Mouse (Mus musculus) left cerebral cortex, adult 2 months (tissue): Measurements from ENCODE around the gene Mcm10. TPM values are rescaled to one million over a fixed set of nuclear protein-coding genes. Genes with fewer than 3 reads are reported as not detected.

Experiments used
- DNase-seq, 2 experiments: peaks; one replicate each; pipeline ENCODE4 v3.0.0; 2021 to 2022; ENCODE audit warnings: low spot score in 2 of 2, mixed read lengths in 1 of 2; ENCODE audit errors: extremely low spot score in 1 of 2
- H3K27ac ChIP-seq: fragments of 200-600 bp; 2 replicates; pipeline ENCODE4 v1.8.1; 2022
- H3K4me3 ChIP-seq: fragments of 200-600 bp; 2 replicates; pipeline ENCODE4 v1.8.1; 2022
- CTCF ChIP-seq: fragments of 200-600 bp; IDR thresholded peaks from 2 replicates; pipeline ENCODE4 v1.8.1; 2022; ENCODE audit warnings: antibody characterized with exemption, mild to moderate bottlenecking, moderate library complexity
- intact Hi-C: fragments of 180-260 bp; cut with DNase I; formaldehyde crosslinking; loops from one replicate; pipeline ENCODE4 v1.15.1; 2025
- total RNA-seq, 2 experiments: library from RNA; stranded (reverse); gene quantifications; 2 replicates each; pipeline ENCODE4 v1.2.3; 2021

Gene Mcm10
- total RNA-seq, 2 experiments from 2014 or later: 0.72 to 1.2 TPM

DNA sequence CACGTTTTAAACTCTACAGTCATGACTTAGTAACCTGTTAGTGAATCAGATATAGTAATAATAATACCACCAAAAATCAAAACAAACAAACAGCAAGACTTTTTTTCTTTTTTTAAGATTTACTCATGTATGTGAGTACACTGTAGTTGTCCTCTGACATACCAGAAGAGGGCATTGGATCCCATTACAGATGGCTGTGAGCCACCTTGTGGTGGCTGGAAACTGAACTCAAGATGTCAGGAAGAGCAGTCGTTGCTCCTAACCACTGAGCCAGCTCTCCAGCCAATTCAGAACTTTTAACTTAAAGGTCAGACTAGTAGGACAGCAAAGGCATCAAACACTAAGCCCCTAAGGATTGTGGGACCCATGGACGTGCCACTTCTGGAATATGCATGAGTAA is 13.7 kb downstream of the Mcm10 start:
- peak; percentile 21 for TF ChIP-seq CTCF
- H3K4me3 ChIP-seq: no peak overlapping the region
- intact Hi-C loops: no loop called here
- DNase-seq: no peak
- H3K27ac ChIP-seq: no peak overlapping the region

DNA sequence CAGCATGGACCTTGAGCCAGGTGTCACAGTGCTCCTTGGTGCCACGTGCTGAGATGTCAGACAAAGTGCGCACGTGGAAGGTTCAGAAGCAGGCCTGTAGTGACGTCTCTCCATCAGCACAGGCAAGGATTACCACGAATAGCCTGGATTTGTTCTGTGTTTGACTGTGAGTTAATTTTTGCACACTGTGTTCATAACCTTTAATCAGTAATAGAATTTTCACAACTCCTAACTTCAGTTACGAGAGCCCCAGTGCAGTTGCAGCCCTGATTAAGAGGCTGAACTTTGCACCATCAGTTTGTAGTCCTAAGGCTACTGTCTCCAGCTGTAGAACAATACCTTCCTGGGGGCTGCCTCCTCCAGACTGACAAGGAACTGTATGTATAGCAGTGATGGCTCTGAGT is 16.2 kb downstream of the Mcm10 start:
- intact Hi-C loops: no loop called here
- no peak for TF ChIP-seq CTCF
- Histone ChIP-seq H3K4me3 (no peak overlapping the region), H3K27ac (no peak overlapping the region)
- DNase-seq: no peak

DNA sequence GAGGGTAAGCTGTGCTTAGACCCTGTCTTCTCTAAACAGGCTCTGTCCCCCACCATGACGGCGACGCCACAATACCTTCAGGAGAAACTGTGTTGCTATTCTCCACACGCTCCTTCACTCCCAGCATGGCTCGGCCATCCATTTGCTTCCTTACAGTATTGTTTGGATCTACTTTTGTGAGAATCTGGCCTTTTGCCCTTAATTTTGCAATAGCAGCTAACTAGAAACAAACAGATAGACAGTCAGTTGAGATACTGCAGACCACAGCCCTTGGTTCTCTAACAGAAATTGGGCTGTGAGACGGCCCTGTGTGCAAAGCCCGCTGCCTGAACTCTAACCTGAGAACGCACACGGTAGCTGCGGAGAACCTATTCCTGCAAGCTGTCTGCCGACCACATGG is 16.9 kb downstream of the Mcm10 start:
- H3K4me3 ChIP-seq: no peak overlapping the region
- no peak for TF ChIP-seq CTCF
- DNase-seq: no peak
- intact Hi-C loops: no loop called here
- no peak overlapping the region for H3K27ac ChIP-seq

DNA sequence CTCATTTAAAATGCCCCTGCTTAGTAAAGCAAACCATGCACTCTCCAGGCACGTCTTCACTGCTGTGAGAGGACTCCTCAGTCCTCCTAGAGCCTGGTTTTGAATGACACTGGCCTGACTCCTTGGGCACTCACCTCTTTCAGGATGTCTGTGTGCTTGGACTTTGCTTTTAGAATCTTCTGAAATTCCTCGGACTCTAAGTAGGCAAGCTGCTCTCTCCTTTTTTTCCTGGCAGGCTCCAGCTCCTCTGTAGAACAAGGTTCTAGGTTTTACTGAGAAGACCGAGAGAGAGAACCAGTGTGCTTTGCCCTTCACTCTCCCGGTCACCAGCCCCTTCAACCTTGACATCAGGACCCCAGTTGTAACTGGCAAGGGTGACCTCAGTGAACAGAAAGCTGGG is 18.2 kb downstream of the Mcm10 start:
- Histone ChIP-seq H3K27ac (no peak overlapping the region), H3K4me3 (no peak overlapping the region)
- DNase-seq: no peak
- intact Hi-C loops: loop anchor here (5.0 kb wide), 2 partner anchors 38 to 77 kb away; partner anchors contain the start of gene Phyh
- TF ChIP-seq CTCF: no peak

DNA sequence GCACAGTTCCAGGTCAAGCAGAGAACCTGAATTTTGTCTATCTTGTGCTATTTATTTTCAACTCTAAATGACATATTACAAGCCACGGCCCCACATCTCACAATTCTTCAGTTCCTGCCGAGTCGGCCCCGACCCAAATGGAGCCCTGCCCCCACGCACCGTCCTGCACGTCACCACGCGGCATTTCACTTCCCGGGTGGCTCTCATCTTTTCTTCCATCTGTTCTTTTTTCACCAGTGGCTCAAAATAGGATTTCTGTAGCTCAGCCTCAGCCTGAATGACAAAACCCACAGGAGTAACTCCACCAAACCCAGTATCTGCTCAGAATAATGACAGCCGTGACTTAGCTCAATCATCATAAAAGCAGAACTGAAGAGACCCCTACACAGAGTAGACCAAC is 19.0 kb downstream of the Mcm10 start:
- Histone ChIP-seq H3K27ac (peak overlapping the region; percentile 53), H3K4me3 (no peak overlapping the region)
- DNase-seq: peak; percentile 26 to 54
- no peak for TF ChIP-seq CTCF
- intact Hi-C loops: loop anchor here (5.0 kb wide), 2 partner anchors 39 to 76 kb away; partner anchors contain the start of gene Phyh

DNA sequence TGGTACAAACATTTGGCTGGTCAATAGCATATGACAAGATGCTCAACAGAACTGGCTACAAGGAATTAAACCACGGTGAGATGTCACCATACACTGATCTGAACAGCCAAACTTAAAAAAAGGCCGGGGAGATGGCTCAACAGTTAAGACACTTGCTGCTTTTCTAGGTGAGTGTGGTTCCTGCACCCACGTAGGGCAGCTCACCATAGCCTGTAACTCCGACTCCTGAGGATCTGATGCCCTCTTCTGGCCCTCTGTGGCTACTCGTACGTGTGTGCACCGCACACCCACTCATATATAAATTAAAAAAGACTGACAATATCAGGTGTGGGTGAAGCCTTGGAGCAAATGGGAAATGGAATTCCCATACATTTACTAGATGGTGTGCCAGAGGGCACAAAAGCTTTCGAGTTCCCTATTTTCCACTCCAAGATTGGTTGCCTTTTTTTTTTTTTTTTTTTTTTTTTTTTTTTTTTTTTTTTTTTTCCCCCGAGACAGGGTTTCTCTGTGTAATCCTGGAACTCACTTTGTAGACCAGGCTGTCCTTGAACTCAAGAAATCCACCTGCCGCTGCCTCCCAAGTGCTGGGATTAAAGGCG is 23.7 kb downstream of the Mcm10 start:
- H3K27ac ChIP-seq: no peak overlapping the region
- intact Hi-C loops: no loop called here
- TF ChIP-seq CTCF: no peak; the same call in none of the 2 replicates
- no peak for DNase-seq
- H3K4me3 ChIP-seq: no peak overlapping the region

DNA sequence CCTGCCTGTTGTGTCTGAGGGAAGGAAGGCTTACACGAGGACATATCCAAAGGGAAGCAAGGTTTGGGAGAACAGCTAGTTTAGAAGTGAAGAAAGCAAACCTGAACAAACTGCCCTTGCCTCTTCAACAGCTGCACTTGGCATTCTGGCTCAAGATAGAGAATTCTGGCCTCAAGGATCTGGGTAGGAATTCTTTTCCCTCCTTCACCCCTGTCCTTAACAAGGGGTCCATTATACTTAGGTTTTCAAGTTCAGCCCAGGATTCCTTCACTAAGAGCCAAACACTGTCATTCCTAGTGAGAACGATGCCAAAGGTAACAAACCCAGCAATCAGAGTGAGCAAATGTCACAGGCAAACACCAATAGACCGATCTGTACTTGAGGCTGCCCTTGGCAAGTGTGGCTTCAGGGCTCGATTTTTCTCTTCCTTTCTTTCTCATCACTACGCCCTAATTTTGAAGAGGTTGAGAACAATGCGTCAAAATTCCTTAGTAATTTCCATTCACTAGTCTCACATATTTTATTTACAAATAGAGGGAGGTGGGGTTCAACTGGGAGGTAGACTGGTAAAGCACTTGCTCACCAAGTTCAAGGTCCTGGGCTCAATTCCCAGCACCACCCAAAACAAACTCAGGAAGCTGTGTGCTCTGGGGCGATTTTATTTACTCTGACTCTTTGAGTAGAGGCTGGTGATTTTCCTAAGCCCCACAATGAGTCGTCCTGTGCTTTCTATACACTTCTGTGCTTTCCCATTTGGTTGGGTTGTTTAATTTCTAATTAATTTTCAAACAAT is 25.0 kb downstream of the Mcm10 start:
- no peak overlapping the region for H3K4me3 ChIP-seq
- no peak overlapping the region for H3K27ac ChIP-seq
- no peak for TF ChIP-seq CTCF
- no peak for DNase-seq
- intact Hi-C loops: no loop called here

DNA sequence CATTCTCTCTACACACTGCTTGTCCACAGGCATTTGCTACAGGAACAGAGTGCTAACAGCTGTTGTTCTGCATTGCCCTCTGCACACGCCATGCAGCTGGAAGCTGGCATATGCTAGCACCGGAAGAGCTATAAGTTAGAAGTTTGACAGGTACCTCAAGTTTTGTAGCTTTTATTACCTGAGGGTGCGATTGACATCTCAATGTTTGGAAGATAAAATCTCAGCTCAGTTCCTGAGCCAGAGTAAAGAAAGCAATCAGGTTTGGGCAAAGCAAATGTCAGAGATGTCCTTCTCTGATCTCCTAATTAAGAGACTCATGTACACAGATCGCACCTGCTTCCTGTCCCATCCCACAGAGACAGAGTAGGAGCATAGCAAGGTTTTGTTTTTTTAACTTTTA is 25.8 kb downstream of the Mcm10 start:
- no peak for TF ChIP-seq CTCF
- H3K27ac ChIP-seq: no peak overlapping the region
- intact Hi-C loops: no loop called here
- no peak for DNase-seq
- H3K4me3 ChIP-seq: no peak overlapping the region

DNA sequence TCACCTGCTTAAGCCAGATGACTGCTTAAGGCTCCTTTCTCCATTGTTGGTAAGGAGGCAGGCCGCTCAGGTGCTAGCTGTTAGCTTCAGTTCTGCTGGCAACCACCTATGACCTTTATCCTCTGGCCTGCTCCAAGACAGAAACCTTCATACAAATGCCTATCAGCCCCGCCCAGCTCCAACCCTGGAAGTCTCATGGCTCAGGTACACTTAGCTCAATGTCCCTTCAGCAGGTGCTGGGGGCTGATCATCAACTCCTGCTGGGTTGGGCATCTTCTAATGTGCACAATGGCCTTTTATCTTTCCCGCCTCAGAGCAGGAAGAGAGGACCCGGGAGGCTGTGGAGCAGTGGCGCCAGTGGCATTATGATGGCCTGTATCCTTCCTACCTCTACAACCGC is 27.6 kb downstream of the Mcm10 start:
- TF ChIP-seq CTCF: no peak
- no peak overlapping the region for H3K4me3 ChIP-seq

DNA sequence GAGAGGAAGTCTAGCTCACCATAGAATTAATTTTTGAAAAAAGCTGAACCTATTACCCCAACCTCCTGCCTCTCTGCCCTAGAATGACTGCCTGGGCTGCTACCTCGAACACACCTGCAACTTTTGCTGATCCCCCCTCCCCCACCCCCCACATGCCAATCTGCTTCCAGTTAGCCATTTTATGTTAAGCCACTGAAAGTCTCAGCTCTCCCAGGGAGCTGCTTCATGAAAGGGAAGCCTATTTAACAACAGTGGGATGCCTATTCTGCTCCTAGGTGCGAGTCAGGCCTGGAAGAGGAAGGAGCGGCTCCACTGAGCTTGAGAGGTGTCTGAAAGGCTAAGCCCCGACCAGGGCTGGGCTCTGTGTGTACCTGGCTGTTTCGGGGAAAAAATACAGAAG is 28.6 kb downstream of the Mcm10 start:
- no peak overlapping the region for H3K4me3 ChIP-seq
- no peak for DNase-seq
- intact Hi-C loops: no loop called here
- no peak overlapping the region for H3K27ac ChIP-seq
- TF ChIP-seq CTCF: no peak

More for the DNA sequence above, 27.6 kb downstream of the Mcm10 start:
- intact Hi-C loops: no loop called here
- no peak overlapping the region for H3K27ac ChIP-seq
- DNase-seq: no peak

DNA sequence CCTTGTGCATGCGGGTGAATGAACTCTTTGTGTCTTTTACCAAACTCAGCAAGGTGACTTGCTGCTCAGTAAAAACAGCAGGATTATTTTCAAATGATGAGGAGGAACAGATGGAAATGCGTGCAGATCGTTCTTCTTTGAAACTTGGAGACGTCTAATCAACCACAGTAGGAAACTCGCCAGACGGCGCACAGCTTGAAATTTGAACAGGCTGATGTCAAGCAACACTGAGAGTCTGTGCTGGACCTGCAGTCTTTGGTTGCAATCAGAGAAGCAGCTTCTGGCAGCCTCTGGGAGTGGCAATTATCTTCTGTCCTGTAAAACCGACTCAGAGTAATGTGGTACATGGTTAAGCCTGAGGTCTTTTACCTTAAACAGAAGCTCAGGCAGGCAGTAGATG is 34.5 kb downstream of the Mcm10 start:
- intact Hi-C loops: no loop called here
- H3K27ac ChIP-seq: no peak overlapping the region
- no peak for DNase-seq
- TF ChIP-seq CTCF: no peak
- no peak overlapping the region for H3K4me3 ChIP-seq

DNA sequence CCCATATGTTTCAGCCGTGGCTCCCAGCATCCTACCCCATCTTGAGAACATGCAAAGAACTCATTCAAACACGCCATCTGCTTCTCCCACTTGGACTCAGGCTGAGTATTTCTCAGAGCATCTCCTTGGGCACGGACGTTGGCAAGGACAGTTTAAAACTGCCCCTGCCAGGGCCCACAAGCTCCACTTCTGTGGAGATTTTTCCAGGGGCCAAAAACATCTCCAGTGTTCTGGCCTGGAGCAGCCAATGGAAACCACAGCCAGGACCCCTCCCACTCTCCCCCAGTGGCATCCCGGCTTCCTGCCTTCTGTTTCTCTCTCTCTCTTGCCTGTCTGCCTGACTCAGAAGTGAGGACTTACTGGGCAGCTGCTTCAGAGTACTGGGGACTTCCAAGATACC is 36.8 kb downstream of the Mcm10 start, which contains the start of gene Ucma:
Gene Ucma, plus strand, starts transcription at position 316 of the 400 bp plus-strand sequence.
- Histone ChIP-seq H3K27ac (no peak within 1 kb of the TSS), H3K4me3 (no peak within 1 kb of the TSS)
- peak in 1 of 2 experiments; percentile 18 for DNase-seq
- no peak for TF ChIP-seq CTCF
- intact Hi-C loops: no loop called here
